Mouse (Mus musculus) bone marrow macrophage, adult 2 months (primary cell): ENCODE results near the gene Kmt2d.

ENCODE experiments used
- CTCF ChIP-seq: IDR thresholded peaks from 2 replicates; pipeline ENCODE4 v1.5.1; 2012; ENCODE audit warnings: low read depth, mild to moderate bottlenecking, low read length, moderate library complexity
- POLR2A ChIP-seq: IDR thresholded peaks from 2 replicates; pipeline ENCODE4 v1.6.1; 2012; ENCODE audit warnings: mild to moderate bottlenecking, low read depth, low read length, borderline replicate concordance

GRCm38 (mm10) chr15:98807895-98808650 lies 62.9 kb downstream of the Kmt2d start:
- no peak for TF ChIP-seq CTCF
- TF ChIP-seq POLR2A = no peak
